Mouse (Mus musculus): ENCODE data around the gene Tkfc. TPM values are rescaled to one million over a fixed set of nuclear protein-coding genes. Genes with fewer than 3 reads are reported as not detected.
"Not testable (repeated sequence)": the region's sequence is repeated elsewhere in the genome, so short reads cannot be mapped to it uniquely, and the experiment has no call there.

Gene Tkfc
- polyA plus RNA-seq, 1 experiment from 2014 or later: 22.7 TPM

DNA sequence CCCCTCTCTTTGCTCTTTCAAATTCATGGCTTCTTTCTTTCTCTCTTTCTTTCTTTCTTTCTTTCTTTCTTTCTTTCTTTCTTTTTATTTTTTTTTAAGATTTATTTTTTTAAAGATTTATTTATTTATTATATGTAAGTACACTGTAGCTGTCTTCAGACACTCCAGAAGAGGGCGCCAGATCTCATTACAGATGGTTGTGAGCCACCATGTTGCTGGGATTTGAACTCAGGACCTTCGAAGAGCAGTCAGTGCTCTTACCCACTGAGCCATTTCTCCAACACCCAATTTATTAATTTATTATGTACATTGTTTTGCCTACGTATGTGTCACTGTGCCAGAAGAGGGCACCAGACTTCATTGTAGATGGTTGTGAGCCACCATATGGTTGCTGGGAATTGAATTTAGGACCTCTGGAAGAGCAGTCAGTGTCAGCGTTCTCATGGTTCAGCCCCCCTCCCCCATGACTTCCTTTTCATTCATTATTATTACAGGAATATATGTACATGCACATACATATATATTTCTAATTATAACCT, 47.5 kb downstream of the Tkfc start:
- DNase-seq (ENCODE audit: low spot score); ATAC-seq (ENCODE audit: insufficient read depth, low FRiP score, low TSS enrichment); H3K36me3 ChIP-seq (ENCODE audit: control insufficient read depth, insufficient read depth, low read length); H3K4me1 ChIP-seq (ENCODE audit: control insufficient read depth, insufficient read depth, low read length); H3K4me2 ChIP-seq (ENCODE audit: low read depth); H3K27me3 ChIP-seq (ENCODE audit: control insufficient read depth, insufficient read depth, low read length); H3K27ac ChIP-seq (ENCODE audit: low read depth, low read length); H3K9me3 ChIP-seq (ENCODE audit: control insufficient read depth, low read length); H3K4me3 ChIP-seq (ENCODE audit: low read depth, low read length); H3K9ac ChIP-seq (ENCODE audit: low read length): not testable (repeated sequence)
- 78% methylated on average over 4 of the region's 4 CpGs for WGBS

DNA sequence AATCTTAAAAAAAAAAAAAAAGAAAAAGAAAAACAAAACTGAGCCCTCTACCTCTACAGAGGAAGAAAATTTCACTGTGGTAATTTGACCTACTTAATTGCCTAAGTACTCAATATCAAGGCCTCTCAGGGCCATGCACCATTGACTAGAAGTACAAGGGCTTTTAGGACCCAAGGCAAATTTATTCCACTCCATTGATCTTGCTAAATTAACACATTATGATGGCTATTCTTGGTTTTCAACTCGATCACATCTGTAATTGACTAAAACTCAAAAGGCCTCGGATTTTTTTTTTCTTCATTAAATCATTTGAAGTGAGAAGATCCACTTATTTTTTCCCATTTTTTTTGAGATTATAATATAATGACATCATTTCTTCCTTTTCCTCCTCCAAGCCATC, 48.0 kb downstream of the Tkfc start:
- H3K27me3 ChIP-seq (ENCODE audit: control insufficient read depth, insufficient read depth, low read length): no peaks in the 10 kb centered on the region
- H3K9me3 ChIP-seq (ENCODE audit: control insufficient read depth, low read length): no peaks in the 10 kb centered on the region
- H3K4me2 ChIP-seq (ENCODE audit: low read depth): no peak overlapping the region
- DNase-seq (ENCODE audit: low spot score) (no peak), ATAC-seq (ENCODE audit: insufficient read depth, low FRiP score, low TSS enrichment) (no peak)
- peaks cover 5% of the 10 kb centered on the region; the same call in 1 of the 2 replicates for H3K4me1 ChIP-seq (ENCODE audit: control insufficient read depth, insufficient read depth, low read length)
- H3K36me3 ChIP-seq (ENCODE audit: control insufficient read depth, insufficient read depth, low read length): no peaks in the 10 kb centered on the region
- H3K4me3 ChIP-seq (ENCODE audit: low read depth, low read length): no peak overlapping the region
- WGBS: 79% methylated on average over 2 of the region's 2 CpGs
- H3K27ac ChIP-seq (ENCODE audit: low read depth, low read length): no peak overlapping the region
- no peak overlapping the region for H3K9ac ChIP-seq (ENCODE audit: low read length)

DNA sequence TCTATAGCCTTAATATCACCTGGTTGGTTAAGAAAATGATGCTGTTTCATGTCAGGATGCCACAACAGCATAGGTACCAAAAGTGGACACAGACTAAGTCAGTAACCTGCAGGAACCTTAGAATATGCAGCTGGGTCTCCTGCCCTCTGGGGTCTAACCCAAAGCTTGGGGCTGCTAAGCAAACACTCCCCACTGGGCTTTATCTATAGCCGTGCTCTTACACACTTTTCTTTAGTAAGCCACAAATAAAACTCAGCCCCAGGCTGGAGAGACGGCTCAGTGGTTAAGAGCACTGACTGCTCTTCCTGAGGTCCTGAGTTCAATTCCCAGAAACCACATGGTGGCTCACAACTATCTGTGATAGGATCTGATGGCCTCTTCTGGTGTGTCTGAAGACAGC, 48.5 kb downstream of the Tkfc start:
- ATAC-seq (ENCODE audit: insufficient read depth, low FRiP score, low TSS enrichment) (no peak), DNase-seq (ENCODE audit: low spot score) (no peak)
- Histone ChIP-seq H3K4me1 (ENCODE audit: control insufficient read depth, insufficient read depth, low read length) (peaks cover 5% of the 10 kb centered on the region; the same call in 1 of the 2 replicates), H3K9ac (ENCODE audit: low read length) (no peak overlapping the region), H3K4me2 (ENCODE audit: low read depth) (no peak overlapping the region), H3K27ac (ENCODE audit: low read depth, low read length) (no peak overlapping the region), H3K27me3 (ENCODE audit: control insufficient read depth, insufficient read depth, low read length) (no peaks in the 10 kb centered on the region), H3K4me3 (ENCODE audit: low read depth, low read length) (no peak overlapping the region), H3K9me3 (ENCODE audit: control insufficient read depth, low read length) (no peaks in the 10 kb centered on the region), H3K36me3 (ENCODE audit: control insufficient read depth, insufficient read depth, low read length) (no peaks in the 10 kb centered on the region)
- 91% methylated on average over 2 of the region's 2 CpGs for WGBS

DNA sequence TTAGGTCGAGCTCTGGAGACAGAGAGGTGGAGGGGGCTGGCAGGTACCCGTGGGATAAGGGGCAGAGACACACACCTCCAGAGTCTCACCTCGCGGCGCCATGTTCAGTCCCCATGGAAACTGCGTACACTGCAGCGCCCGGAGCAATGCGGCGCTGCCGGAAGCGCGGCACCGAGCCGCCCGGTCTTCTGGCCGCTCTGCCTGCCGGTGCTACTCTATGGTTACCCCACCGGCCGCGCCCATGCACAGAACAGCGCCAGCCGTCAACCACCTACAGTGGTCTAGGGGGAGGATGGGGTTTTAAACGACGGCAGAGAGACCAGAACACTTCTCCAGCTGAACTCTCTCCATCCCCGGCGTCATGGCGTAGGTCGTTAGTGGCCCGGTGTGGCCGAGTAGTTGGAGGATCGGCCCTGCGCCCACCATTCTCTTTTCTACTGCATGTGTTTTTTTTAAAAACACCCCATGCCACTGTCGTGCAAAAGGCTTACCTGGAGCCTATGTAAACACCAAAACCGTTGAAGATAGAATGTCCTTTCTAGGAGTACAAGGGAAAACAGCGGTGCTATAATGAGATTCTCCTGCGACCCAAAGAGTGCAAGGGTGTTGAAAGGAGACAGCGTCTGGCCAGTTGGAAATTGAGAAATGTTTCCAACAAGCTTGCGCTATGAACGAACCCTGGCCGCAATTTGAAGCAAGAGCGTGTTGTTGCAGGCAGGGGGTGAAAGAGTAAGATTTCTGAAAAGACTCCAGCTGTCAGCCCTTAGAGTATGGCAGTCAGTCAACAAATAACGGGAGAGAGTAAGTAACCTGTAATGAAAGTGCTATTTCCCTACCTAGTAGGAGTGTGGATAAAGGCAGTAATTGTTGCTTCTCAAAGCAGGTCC, 49.6 kb downstream of the Tkfc start, which contains the start of gene Tmem216:
Gene Tmem216, minus strand, starts transcription at position 615 of the 887 bp plus-strand sequence.
- Histone ChIP-seq H3K9ac (ENCODE audit: low read length) (peak within 1 kb of the TSS; percentile 58), H3K4me3 (ENCODE audit: low read depth, low read length) (peak within 1 kb of the TSS; percentile 59), H3K27ac (ENCODE audit: low read depth, low read length) (peak within 1 kb of the TSS; percentile 78), H3K4me2 (ENCODE audit: low read depth) (peak within 1 kb of the TSS; percentile 63), H3K9me3 (ENCODE audit: control insufficient read depth, low read length) (no peaks in the 10 kb centered on the region), H3K36me3 (ENCODE audit: control insufficient read depth, insufficient read depth, low read length) (peaks cover 3% of the 10 kb centered on the region; the same call in 1 of the 2 replicates), H3K4me1 (ENCODE audit: control insufficient read depth, insufficient read depth, low read length) (peaks cover 5% of the 10 kb centered on the region; the same call in 1 of the 2 replicates), H3K27me3 (ENCODE audit: control insufficient read depth, insufficient read depth, low read length) (no peaks in the 10 kb centered on the region)
- WGBS: 2% methylated on average over 41 of the region's 43 CpGs
- ATAC-seq (ENCODE audit: insufficient read depth, low FRiP score, low TSS enrichment) (peak; percentile 98), DNase-seq (ENCODE audit: low spot score) (peak; percentile 86)

DNA sequence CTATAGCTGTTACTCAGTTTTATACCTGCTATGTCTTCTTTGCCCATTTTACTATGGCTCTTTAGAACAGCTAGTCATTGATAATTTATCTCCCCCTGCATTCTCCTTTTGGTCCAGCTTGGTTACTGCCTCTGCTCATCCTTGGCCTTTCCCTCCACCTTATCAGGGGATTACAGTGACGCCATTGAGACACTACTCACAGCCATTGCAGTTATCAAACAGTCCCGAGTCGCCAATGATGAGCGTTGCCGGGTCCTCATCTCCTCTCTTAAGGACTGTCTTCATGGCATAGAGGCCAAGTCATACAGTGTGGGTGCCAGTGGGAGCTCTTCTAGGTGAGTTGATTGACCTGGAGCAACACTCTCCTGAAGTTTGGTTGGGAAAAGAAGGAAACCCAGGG, 66.0 kb downstream of the Tkfc start:
- no peak for DNase-seq (ENCODE audit: low spot score)
- Histone ChIP-seq H3K36me3 (ENCODE audit: control insufficient read depth, insufficient read depth, low read length) (peaks cover 20% of the 10 kb centered on the region), H3K9ac (ENCODE audit: low read length) (no peak overlapping the region), H3K4me2 (ENCODE audit: low read depth) (no peak overlapping the region), H3K9me3 (ENCODE audit: control insufficient read depth, low read length) (no peaks in the 10 kb centered on the region), H3K4me1 (ENCODE audit: control insufficient read depth, insufficient read depth, low read length) (no peaks in the 10 kb centered on the region), H3K27ac (ENCODE audit: low read depth, low read length) (no peak overlapping the region), H3K4me3 (ENCODE audit: low read depth, low read length) (no peak overlapping the region), H3K27me3 (ENCODE audit: control insufficient read depth, insufficient read depth, low read length) (no peaks in the 10 kb centered on the region)
- 94% methylated on average over 5 of the region's 5 CpGs for WGBS
- no peak for ATAC-seq (ENCODE audit: insufficient read depth, low FRiP score, low TSS enrichment)

Other genes with a start within 250 kb of the Tkfc start
- 3.7 and 4.7 TPM in 2 replicates for gene Syt7, start 216.6 kb downstream of the Tkfc start, polyA plus RNA-seq (2014; fragmentation: Nextera tagmentation; extraction: Ambion mirVana)
- gene Lrrc10b, start 148.2 kb downstream of the Tkfc start, polyA plus RNA-seq (2014; fragmentation: Nextera tagmentation; extraction: Ambion mirVana): 0.55 and 0.56 TPM in 2 replicates
- gene Ppp1r32, start 122.7 kb downstream of the Tkfc start, polyA plus RNA-seq (2014; fragmentation: Nextera tagmentation; extraction: Ambion mirVana): 0.17 TPM in 1 of 2 replicates, not detected in the other
- gene Cpsf7, start 80.4 kb downstream of the Tkfc start, polyA plus RNA-seq (2014; fragmentation: Nextera tagmentation; extraction: Ambion mirVana): 64.5 and 68.0 TPM in 2 replicates
- 66.7 and 68.1 TPM in 2 replicates for gene Sdhaf2, start 79.5 kb downstream of the Tkfc start, polyA plus RNA-seq (2014; fragmentation: Nextera tagmentation; extraction: Ambion mirVana)
- 57.7 and 59.4 TPM in 2 replicates for gene Tmem216, start 49.4 kb downstream of the Tkfc start, polyA plus RNA-seq (2014; fragmentation: Nextera tagmentation; extraction: Ambion mirVana)
- gene Cyb561a3, start 28.5 kb downstream of the Tkfc start, polyA plus RNA-seq (2014; fragmentation: Nextera tagmentation; extraction: Ambion mirVana): 13.2 and 14.3 TPM in 2 replicates
- gene Tmem138, start 28.3 kb downstream of the Tkfc start, polyA plus RNA-seq (2014; fragmentation: Nextera tagmentation; extraction: Ambion mirVana): 55.8 and 56.2 TPM in 2 replicates
- gene Ddb1, start 327 bp downstream of the Tkfc start, polyA plus RNA-seq (2014; fragmentation: Nextera tagmentation; extraction: Ambion mirVana): 442 and 460 TPM in 2 replicates
- 0.34 TPM in 2 replicates for gene Vwce, start 28.6 kb upstream of the Tkfc start, polyA plus RNA-seq (2014; fragmentation: Nextera tagmentation; extraction: Ambion mirVana)
- gene Pga5, start 72.4 kb upstream of the Tkfc start, polyA plus RNA-seq (2014; fragmentation: Nextera tagmentation; extraction: Ambion mirVana): not detected in 2 replicates
- 34.3 and 34.4 TPM in 2 replicates for gene Vps37c, start 83.1 kb upstream of the Tkfc start, polyA plus RNA-seq (2014; fragmentation: Nextera tagmentation; extraction: Ambion mirVana)
- gene Cd5, start 133.3 kb upstream of the Tkfc start, polyA plus RNA-seq (2014; fragmentation: Nextera tagmentation; extraction: Ambion mirVana): 0.11 and 0.24 TPM in 2 replicates
- gene Cd6, start 224.4 kb upstream of the Tkfc start, polyA plus RNA-seq (2014; fragmentation: Nextera tagmentation; extraction: Ambion mirVana): not detected in 2 replicates
- gene Slc15a3, start 234.1 kb upstream of the Tkfc start, polyA plus RNA-seq (2014; fragmentation: Nextera tagmentation; extraction: Ambion mirVana): 0.09 and 0.53 TPM in 2 replicates

Measured in neural tube, embryonic 11.5 days (tissue).